Mouse (Mus musculus): Measurements from ENCODE around the gene Dvl1. TPM values are rescaled to one million over a fixed set of nuclear protein-coding genes. Genes with fewer than 3 reads are reported as not detected.
A peak's percentile ranks its signal among the peaks of the same experiment; 100 is the strongest.

Gene Dvl1
- polyA plus RNA-seq, 1 experiment: 50.2 TPM

GRCm38 (mm10) chr4:155871404-155871803 is 24.2 kb downstream of the Dvl1 start:
- WGBS: 86% methylated on average over 7 of the region's 7 CpGs
- Histone ChIP-seq H3K27ac (ENCODE audit: control insufficient read depth, insufficient read depth, low read depth, low read length, poor library complexity) (no peak overlapping the region), H3K4me3 (replicated peaks; ENCODE audit: control insufficient read depth, low read depth, low read length) (no peak overlapping the region), H3K4me1 (ENCODE audit: control insufficient read depth, insufficient read depth, low read length) (peaks cover 2% of the 10 kb centered on the region)
- TF ChIP-seq POLR2A (IDR thresholded peaks at IDR 0.05; ENCODE audit: borderline replicate concordance, control insufficient read depth, low read depth, low read length) (no peak), CTCF (IDR thresholded peaks at IDR 0.05; ENCODE audit: control insufficient read depth, insufficient read depth, low read length) (no peak)

- H3K4me1 ChIP-seq (ENCODE audit: control insufficient read depth, insufficient read depth, low read length): peaks cover 6% of the 10 kb centered on the region
- TF ChIP-seq POLR2A (IDR thresholded peaks at IDR 0.05; ENCODE audit: borderline replicate concordance, control insufficient read depth, low read depth, low read length) (no peak), CTCF (IDR thresholded peaks at IDR 0.05; ENCODE audit: control insufficient read depth, insufficient read depth, low read length) (no peak)
- H3K27ac ChIP-seq (ENCODE audit: control insufficient read depth, insufficient read depth, low read depth, low read length, poor library complexity): no peak overlapping the region
- H3K4me3 ChIP-seq (replicated peaks; ENCODE audit: control insufficient read depth, low read depth, low read length): no peak overlapping the region
- WGBS: 87% methylated on average over 3 of the region's 3 CpGs
Measured at GRCm38 (mm10) chr4:155883587-155883986, 36.4 kb downstream of the Dvl1 start.

- peaks cover 6% of the 10 kb centered on the region for H3K4me1 ChIP-seq (ENCODE audit: control insufficient read depth, insufficient read depth, low read length)
- 60% methylated on average over 5 of the region's 5 CpGs for WGBS
- H3K4me3 ChIP-seq (replicated peaks; ENCODE audit: control insufficient read depth, low read depth, low read length): peak overlapping the region; percentile 11
- TF ChIP-seq CTCF (IDR thresholded peaks at IDR 0.05; ENCODE audit: control insufficient read depth, insufficient read depth, low read length) (no peak), POLR2A (IDR thresholded peaks at IDR 0.05; ENCODE audit: borderline replicate concordance, control insufficient read depth, low read depth, low read length) (no peak)
- peak overlapping the region; percentile 55 for H3K27ac ChIP-seq (ENCODE audit: control insufficient read depth, insufficient read depth, low read depth, low read length, poor library complexity)
Measured at GRCm38 (mm10) chr4:155886330-155886729, 39.1 kb downstream of the Dvl1 start.

- peaks cover 6% of the 10 kb centered on the region for H3K4me1 ChIP-seq (ENCODE audit: control insufficient read depth, insufficient read depth, low read length)
- no peak overlapping the region for H3K4me3 ChIP-seq (replicated peaks; ENCODE audit: control insufficient read depth, low read depth, low read length)
- WGBS: 88% methylated on average over 10 of the region's 10 CpGs
- TF ChIP-seq POLR2A (IDR thresholded peaks at IDR 0.05; ENCODE audit: borderline replicate concordance, control insufficient read depth, low read depth, low read length) (no peak), CTCF (IDR thresholded peaks at IDR 0.05; ENCODE audit: control insufficient read depth, insufficient read depth, low read length) (no peak)
- H3K27ac ChIP-seq (ENCODE audit: control insufficient read depth, insufficient read depth, low read depth, low read length, poor library complexity): no peak overlapping the region
Measured at GRCm38 (mm10) chr4:155887674-155888073, 40.5 kb downstream of the Dvl1 start.

- TF ChIP-seq POLR2A (IDR thresholded peaks at IDR 0.05; ENCODE audit: borderline replicate concordance, control insufficient read depth, low read depth, low read length): no peak
- no peak for TF ChIP-seq CTCF (IDR thresholded peaks at IDR 0.05; ENCODE audit: control insufficient read depth, insufficient read depth, low read length)
- H3K27ac ChIP-seq (ENCODE audit: control insufficient read depth, insufficient read depth, low read depth, low read length, poor library complexity): no peak overlapping the region
- 93% methylated on average over 9 of the region's 9 CpGs for WGBS
- H3K4me1 ChIP-seq (ENCODE audit: control insufficient read depth, insufficient read depth, low read length): peaks cover 7% of the 10 kb centered on the region
- H3K4me3 ChIP-seq (replicated peaks; ENCODE audit: control insufficient read depth, low read depth, low read length): no peak overlapping the region
Measured at GRCm38 (mm10) chr4:155888181-155888580, 41.0 kb downstream of the Dvl1 start.

GRCm38 (mm10) chr4:155889316-155889715 is 42.1 kb downstream of the Dvl1 start:
- 79% methylated on average over 5 of the region's 5 CpGs for WGBS

GRCm38 (mm10) chr4:155891011-155891471 is 43.8 kb downstream of the Dvl1 start:
- TF ChIP-seq CTCF (IDR thresholded peaks at IDR 0.05; ENCODE audit: control insufficient read depth, insufficient read depth, low read length) (no peak), POLR2A (IDR thresholded peaks at IDR 0.05; ENCODE audit: borderline replicate concordance, control insufficient read depth, low read depth, low read length) (no peak)
- WGBS: under 1% methylated on average over 34 of the region's 34 CpGs
- Histone ChIP-seq H3K27ac (ENCODE audit: control insufficient read depth, insufficient read depth, low read depth, low read length, poor library complexity) (peak overlapping the region; percentile 100; the same call in 1 of the 2 replicates), H3K4me3 (replicated peaks; ENCODE audit: control insufficient read depth, low read depth, low read length) (peak overlapping the region; percentile 99), H3K4me1 (ENCODE audit: control insufficient read depth, insufficient read depth, low read length) (peaks cover 8% of the 10 kb centered on the region)

More at GRCm38 (mm10) chr4:155889316-155889715, 42.1 kb downstream of the Dvl1 start:
- H3K27ac ChIP-seq (ENCODE audit: control insufficient read depth, insufficient read depth, low read depth, low read length, poor library complexity): no peak overlapping the region
- H3K4me3 ChIP-seq (replicated peaks; ENCODE audit: control insufficient read depth, low read depth, low read length): no peak overlapping the region
- TF ChIP-seq POLR2A (IDR thresholded peaks at IDR 0.05; ENCODE audit: borderline replicate concordance, control insufficient read depth, low read depth, low read length) (no peak), CTCF (IDR thresholded peaks at IDR 0.05; ENCODE audit: control insufficient read depth, insufficient read depth, low read length) (no peak)
- peaks cover 10% of the 10 kb centered on the region for H3K4me1 ChIP-seq (ENCODE audit: control insufficient read depth, insufficient read depth, low read length)

- peaks cover 5% of the 10 kb centered on the region for H3K4me1 ChIP-seq (ENCODE audit: control insufficient read depth, insufficient read depth, low read length)
- H3K4me3 ChIP-seq (replicated peaks; ENCODE audit: control insufficient read depth, low read depth, low read length): peak within 1 kb of the TSS; percentile 99
- H3K27ac ChIP-seq (ENCODE audit: control insufficient read depth, insufficient read depth, low read depth, low read length, poor library complexity): peak within 1 kb of the TSS; percentile 100
- WGBS: under 1% methylated on average over 52 of the region's 52 CpGs
- TF ChIP-seq POLR2A (IDR thresholded peaks at IDR 0.05; ENCODE audit: borderline replicate concordance, control insufficient read depth, low read depth, low read length): 0 out of 2 replicates have a peak, but pooled peaks have one; percentile 3
- 0 out of 2 replicates have a peak, but pooled peaks have one; percentile 2 for TF ChIP-seq CTCF (IDR thresholded peaks at IDR 0.05; ENCODE audit: control insufficient read depth, insufficient read depth, low read length)
Measured at GRCm38 (mm10) chr4:155891551-155892001, 44.4 kb downstream of the Dvl1 start, which contains the start of the genes Pusl1 and Acap3. Pusl1 (minus strand) TSS chr4:155891781. Acap3 (plus strand) TSS chr4:155891822.

Data from bone marrow, adult 2 months (tissue).